Mouse (Mus musculus) retina, adult 2 months (tissue): ENCODE results near the gene Dgcr2.

Experiments
- DNase-seq: peaks from one replicate; pipeline ENCODE4 v3.0.0-alpha.2; 2012; ENCODE audit warnings: low read depth, low spot score

Gene Dgcr2

GRCm38 (mm10) chr16:17911052-17911595 is 12.8 kb upstream of the Dgcr2 start, which contains the start of gene Ess2:
Gene Ess2, minus strand, starts transcription at chr16:17911348.
- DNase-seq = peak; percentile 93

- no peak for DNase-seq
Measured at GRCm38 (mm10) chr16:17896091-17896490, 2.3 kb downstream of the Dgcr2 start.

DNA sequence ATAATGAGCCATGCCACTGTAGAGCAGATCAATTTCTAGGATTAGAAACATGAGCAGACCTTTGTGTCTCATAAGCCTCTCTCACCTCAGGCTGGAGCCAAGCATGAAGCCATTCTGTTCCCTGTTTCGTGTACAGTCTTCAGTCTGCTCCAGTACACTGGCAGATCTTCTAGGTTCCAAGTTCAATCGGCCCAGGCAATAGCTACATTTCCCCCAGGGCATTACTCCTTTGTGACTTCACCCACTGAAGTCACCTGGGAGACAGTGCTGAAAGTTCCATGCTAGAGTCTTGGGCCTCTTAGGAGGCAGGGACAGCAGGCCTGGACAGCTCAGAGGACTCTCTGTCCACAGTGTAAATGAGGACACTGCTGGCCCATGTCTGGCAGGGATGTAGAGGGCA is 4.4 kb downstream of the Dgcr2 start, which contains the start of gene Tssk1:
TSS of gene Tssk1 (plus strand) at position 301 of the 400 bp plus-strand sequence.
- no peak for DNase-seq

- DNase-seq = no peak
Measured at GRCm38 (mm10) chr16:17892606-17893005, 5.8 kb downstream of the Dgcr2 start.

- peak; percentile 92 for DNase-seq
Measured at GRCm38 (mm10) chr16:17891567-17891959, 6.8 kb downstream of the Dgcr2 start, which contains the start of gene Gm20518. Gene Gm20518, minus strand, starts transcription at chr16:17891671.

DNA sequence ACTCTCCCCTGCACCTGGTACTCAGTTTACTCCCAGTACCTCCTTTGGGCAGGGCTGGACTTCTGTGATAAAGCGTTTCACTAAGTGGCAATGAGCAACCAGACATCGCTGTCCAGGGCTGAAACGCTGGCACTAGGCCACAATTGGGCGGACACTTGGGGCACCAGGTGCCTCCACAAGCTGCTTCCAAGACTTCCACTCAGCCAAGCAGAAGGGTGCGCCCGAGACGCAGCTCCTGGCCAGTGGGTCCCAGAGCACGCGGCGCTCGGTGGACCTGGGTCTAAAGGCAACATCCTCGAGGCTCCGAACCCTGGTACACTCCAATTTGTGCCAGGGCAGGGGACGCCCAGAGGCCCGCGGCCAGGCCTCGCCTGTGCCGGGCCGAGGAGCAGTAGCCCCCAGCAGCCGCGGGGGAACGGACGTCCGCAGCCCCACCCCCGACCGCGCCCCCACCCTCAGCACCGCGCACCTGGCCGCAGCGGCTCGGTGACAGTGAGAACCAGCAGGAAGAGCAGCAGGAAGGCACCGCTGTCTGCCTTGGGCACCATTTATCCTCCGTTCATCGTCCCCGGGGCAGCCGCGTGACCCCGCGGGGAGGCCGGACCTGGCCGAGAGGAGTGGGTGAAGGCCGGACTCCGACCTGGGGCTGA is 7.3 kb downstream of the Dgcr2 start:
- DNase-seq = no peak

DNA sequence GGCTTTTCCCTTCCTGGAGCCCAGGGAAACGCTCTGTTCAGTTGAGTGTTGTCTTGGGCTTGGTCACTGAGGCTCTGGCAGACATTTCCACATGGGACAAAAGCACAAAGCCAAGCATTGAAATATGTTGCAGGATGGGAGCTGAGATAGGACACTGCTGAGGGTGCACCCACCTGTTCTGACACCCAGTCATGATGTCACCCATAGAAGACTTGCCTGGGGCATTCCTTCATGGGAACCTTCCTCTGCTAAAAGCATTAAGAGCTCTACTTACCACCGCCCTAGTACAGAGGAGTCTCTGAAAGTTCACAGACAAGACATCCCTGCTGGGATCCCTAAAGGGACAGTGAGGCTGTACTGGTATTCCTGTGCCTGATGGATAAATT is 8.0 kb downstream of the Dgcr2 start:
- DNase-seq = no peak

DNA sequence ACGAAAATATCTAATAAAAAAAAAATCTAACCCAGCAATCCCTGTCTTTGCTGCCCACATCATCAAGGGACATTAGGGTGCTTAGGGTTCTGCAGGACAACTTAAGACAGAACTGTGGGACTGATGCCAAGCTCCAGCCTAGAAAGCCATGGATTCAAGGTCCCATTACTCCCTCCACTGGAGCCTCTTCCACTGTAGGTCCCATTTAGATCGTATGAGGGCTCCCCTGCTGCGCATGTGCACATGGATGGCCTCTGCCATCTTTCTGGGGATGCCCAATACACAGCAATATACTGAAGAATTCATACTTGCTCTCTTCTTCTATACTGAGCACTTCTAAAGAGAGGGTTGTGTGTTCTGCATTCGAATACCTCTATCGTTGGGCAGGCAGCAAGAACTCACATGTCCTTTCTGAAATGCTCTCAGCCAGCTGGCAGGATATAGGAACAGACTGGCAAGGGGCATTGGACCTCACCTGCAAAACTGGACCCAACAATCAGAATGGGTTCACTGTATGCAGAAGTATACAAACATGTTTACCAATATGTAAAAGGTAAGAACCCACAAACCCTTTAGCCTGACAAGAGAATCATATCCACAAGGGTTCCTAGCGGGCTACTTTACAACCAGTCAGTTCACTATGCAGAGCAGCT is 8.5 kb downstream of the Dgcr2 start:
- no peak for DNase-seq

DNA sequence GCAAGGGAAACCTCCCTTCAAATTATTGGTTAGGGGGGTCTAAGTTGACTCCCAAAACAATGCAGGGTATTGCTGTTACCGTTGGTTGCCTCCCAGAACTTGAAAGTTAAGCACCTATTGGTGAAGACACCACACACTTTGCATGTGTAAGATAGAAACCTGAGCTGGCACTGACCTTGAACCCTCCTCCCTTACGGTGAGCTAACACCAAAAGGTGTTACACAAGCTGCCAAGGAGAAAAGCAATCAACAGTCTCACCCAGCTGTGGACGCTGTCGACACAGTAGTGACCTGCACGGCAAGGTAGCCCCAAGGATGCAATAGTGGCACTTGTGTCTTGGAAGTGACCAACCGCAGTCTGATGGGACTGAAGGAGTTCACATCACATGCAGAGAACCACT is 14.2 kb downstream of the Dgcr2 start:
- DNase-seq = no peak

DNA sequence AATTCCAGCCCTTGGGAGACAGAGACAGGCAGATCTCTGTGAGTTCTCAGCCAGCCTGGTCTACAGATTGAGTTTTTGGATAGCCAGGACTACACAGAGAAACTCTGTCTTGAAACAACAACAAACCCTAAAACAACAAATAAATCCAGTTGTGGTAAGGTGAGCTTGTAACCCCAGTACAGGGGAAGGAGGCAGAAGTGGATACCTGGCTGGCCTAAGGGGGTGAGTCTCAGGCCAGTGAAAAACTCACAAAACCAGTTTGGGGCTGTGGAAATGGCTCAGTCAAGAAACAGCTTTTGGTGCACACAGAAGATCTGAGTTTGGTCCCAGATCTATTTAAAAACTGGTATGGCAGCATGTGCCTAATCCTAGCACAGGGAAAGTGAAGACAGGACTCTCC is 16.2 kb downstream of the Dgcr2 start:
- DNase-seq = no peak

DNA sequence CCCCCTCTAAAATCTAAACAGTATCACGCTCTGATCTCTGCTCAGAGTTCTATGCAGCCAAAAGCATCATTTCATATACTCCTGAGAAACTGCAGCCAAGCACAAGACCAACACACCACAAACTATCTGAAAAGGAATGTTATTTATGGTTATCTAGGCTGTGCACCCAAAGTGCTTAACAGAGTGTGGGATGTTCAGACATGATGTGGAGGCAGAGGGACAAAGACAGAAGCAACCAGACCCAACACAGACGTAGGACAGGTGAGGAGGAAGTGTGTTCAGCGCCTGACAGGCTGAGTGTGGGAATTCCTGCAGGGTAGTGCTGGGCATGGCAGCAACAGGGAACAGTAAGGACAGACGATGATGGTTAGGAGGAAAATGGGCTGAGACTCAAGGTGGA is 18.8 kb downstream of the Dgcr2 start:
- DNase-seq = no peak

DNA sequence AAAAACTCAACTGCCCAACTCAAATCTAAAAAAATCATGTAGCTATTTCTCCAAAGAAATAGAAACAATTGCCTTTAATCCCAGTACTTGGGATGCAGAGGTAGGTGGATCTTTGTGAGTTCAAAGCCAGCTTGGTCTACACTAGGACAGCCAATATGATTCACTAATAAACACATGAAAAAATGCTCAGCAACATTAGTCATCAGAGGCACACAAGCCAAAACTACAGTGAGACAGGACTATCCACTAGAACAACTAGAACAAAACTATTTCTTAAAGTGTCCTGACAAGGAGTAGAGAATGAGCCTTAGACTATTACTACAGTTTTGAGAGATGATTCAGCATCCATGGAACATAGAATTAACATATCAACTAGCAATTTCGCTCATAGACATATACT is 22.3 kb downstream of the Dgcr2 start:
- DNase-seq = no peak

DNA sequence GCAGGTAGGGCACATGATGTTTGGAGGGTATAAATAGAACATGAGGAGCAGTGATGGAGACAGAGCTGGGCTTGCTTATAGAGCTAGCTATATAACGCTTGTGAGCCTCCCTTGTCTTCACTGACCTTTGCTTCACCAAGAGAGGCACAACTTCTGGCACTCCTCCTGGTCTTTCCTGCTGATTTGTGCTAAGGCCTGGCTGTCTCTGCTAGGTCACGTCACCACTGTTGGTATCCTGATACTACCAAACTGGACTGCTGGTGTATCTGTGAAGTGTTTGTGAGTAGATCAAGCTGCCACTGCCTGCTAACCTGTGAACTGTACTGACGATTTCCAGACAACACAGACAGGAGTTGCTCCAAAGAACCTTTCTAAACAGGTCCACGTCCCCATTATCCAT is 23.2 kb downstream of the Dgcr2 start:
- DNase-seq = no peak

DNA sequence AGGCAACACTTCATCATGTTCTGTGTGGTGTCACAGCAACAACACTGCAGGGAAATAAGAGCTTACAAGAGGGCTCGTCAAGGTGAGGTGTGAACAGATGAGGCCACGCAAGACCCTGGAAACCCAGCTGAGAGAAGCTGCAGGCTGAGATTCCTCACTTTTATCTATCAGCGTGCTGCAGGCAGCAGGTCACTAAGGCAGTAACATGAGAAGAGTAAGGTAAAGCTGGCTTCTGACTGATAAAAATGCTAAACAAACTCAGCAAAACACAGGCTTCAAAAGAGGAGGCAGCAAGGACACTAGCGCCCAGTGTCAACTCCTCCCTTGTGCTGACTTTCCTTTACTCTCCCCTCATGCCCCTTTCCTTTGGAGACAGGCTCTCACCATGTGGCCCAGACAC is 25.4 kb downstream of the Dgcr2 start:
- DNase-seq = no peak

DNA sequence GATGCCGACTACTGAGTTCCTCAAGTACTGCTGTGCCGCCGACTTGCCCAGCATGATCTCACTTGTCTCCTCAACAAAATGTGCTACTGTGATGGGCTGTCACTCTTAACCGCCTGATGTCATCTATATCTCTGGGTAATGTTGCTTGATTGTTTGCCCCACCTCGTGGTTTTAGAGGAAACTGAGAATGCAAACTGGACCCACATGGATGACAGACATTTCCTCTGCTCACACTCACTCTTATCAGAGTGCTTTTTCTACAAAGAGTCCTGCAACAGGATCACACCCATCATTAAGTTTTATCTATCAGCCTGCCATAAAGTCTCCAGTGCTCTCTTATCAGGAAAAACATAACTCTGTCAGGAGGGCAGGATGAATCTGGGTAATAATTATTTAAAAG is 27.1 kb downstream of the Dgcr2 start:
- no peak for DNase-seq

- DNase-seq = no peak
Measured at GRCm38 (mm10) chr16:17865770-17866169, 32.6 kb downstream of the Dgcr2 start.

- no peak for DNase-seq
Measured at GRCm38 (mm10) chr16:17865293-17865692, 33.1 kb downstream of the Dgcr2 start.

DNA sequence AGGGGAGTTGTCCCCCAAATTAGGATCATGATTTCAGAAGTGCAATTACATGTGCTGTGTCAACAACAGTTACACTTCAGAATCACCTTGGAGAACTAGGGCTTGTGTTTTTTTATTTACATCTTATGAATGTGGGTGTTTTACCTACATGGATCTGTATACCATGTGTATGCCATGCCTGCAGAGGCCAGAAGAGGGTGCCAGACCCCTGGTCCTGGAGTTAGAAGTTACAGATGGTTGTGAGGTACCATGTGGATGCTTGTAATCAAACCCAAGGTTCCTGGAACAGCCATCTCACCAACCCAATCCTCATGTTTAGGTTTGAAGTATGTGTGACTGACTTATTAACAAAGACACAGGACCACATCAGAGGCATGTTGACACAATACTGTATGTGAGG is 39.8 kb downstream of the Dgcr2 start:
- DNase-seq = no peak

- DNase-seq = no peak
Measured at GRCm38 (mm10) chr16:17857157-17857556, 41.2 kb downstream of the Dgcr2 start.

DNA sequence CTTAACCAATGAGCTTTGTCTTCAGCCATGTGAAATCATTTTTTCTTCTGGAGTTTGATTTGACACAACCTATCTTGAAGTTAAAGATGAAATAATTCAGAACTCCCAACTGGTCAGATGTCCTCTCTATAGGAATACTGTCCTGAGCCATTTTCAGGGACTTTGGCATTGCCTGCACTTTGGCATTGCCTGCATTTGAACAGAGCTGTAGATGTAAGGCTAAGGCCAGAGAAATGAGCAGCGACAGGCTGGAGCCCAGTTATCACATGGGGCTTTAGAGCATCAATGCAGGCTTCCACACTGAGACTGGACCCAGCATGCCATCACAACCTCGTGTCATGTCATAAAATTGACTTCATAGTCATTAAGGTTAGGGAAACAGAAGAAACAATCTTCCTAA is 45.1 kb downstream of the Dgcr2 start:
- no peak for DNase-seq

DNA sequence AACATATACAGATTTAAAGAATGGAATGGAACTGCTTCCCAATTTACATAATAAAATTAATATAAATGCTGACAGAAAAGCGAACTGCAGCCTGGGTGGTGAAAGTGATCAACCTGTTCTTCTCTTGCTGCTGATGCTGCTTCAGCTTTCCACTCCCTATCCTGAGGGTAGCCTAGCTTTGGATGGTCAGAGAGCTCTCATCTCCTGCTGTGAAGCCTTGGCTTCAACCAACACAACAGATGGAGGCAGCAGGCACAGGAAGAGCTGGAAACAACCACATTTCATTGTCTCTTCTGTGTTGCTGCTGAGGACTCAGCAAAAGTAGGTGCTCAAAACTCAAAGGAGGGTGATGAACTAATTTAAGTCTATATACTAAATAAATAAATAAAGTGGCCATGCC is 46.5 kb downstream of the Dgcr2 start:
- no peak for DNase-seq

- no peak for DNase-seq
Measured at GRCm38 (mm10) chr16:17851331-17851730, 47.0 kb downstream of the Dgcr2 start.

- DNase-seq = no peak
Measured at GRCm38 (mm10) chr16:17849486-17849885, 48.9 kb downstream of the Dgcr2 start.
